In the genomic region with DNA sequence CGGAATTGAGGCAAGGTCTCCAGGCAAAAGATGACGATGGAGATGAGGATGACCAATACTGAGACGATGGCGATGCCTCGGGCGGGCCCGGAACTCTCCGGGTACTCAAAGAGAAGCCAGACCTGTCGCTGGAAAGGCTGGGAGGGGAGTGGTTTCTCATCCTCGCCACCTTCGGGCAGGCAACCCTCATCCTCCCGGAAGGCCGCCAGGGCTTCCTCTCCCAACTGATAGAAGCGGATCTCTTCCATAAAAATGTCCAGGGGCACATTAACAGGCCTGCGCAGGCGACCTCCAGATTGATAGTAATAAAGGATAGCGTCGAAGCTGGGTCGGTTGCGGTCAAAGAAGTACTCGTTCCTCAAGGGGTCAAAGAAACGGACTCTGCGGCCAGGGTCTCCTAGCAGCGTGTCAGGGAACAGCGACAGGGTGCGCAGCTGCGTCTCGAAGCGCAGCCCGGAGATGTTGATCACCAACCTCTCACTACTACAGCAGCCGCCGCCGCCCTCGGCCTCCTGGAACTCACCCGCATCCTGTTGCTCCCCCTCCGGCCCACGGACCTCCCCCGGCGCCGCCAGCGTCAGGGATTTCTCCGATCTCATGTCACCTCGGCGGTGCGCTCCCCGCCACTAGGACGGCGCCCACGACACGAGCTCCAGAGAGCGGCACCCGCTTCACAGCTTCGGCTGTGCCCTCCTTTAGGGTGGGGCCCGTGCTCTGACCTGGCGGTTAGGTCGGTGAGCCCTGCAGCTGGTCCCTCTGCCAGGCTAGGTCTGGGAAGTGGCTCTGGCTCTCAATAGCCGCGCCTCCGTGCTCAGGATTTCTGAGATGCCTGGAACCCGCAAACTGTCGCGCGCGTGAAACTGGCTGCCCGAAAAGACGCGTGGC, we compare ENCODE assay signal across 8 mouse cellular contexts. TPM values are rescaled to one million over a fixed set of nuclear protein-coding genes. Genes with fewer than 3 reads are reported as not detected.
DNase-seq lines count a peak whose midpoint lies in the region; ATAC-seq and TF ChIP-seq lines count a peak whose summit lies in the region.

No protein-coding gene starts in this region.

- 2% methylated on average over 67 of the region's 67 CpGs for WGBS in heart, adult 2 months
- WGBS in forebrain, embryonic 11.5 days = 1% methylated on average over 67 of the region's 67 CpGs
- 1% methylated on average over 67 of the region's 67 CpGs for WGBS in intestine, embryonic 16.5 days
- WGBS in liver, embryonic 13.5 days (ENCODE audit: insufficient replicate concordance) = 3% methylated on average over 66 of the region's 67 CpGs

- H3K9ac ChIP-seq in heart, adult 2 months (ENCODE audit: low read depth, low read length) = no peak overlapping the region
- peak overlapping the region; percentile 54 for H3K9ac ChIP-seq in forebrain, embryonic 11.5 days (ENCODE audit: low read length)
- H3K9ac ChIP-seq in intestine, embryonic 16.5 days (ENCODE audit: low read depth, low read length) = peak overlapping the region; percentile 64
- no peak overlapping the region for H3K9ac ChIP-seq in liver, embryonic 13.5 days

- TF ChIP-seq CTCF in heart, adult 2 months (IDR thresholded peaks at IDR 0.05) = no peak

- no peaks in the 10 kb centered on the region; the same call in 1 of the 2 replicates for H3K9me3 ChIP-seq in forebrain, embryonic 11.5 days (ENCODE audit: control insufficient read depth, low read length)
- no peaks in the 10 kb centered on the region for H3K9me3 ChIP-seq in intestine, embryonic 16.5 days (ENCODE audit: control insufficient read depth, low read length)
- no peaks in the 10 kb centered on the region for H3K9me3 ChIP-seq in liver, embryonic 13.5 days (replicated peaks)

- TF ChIP-seq EP300 in heart, adult 2 months (IDR thresholded peaks at IDR 0.05; ENCODE audit: insufficient read depth, low read depth, low read length) = no peak

- no peaks in the 10 kb centered on the region for H3K4me1 ChIP-seq in heart, adult 2 months (ENCODE audit: control insufficient read depth, insufficient read depth, low read length)
- H3K4me1 ChIP-seq in forebrain, embryonic 11.5 days (replicated peaks; ENCODE audit: control insufficient read depth, insufficient read depth, low read length) = peaks cover 5% of the 10 kb centered on the region; the same call in 1 of the 2 replicates
- H3K4me1 ChIP-seq in intestine, embryonic 16.5 days (ENCODE audit: control insufficient read depth, insufficient read depth, low read length) = peaks cover 9% of the 10 kb centered on the region; the same call in 1 of the 2 replicates
- H3K4me1 ChIP-seq in liver, embryonic 13.5 days (replicated peaks) = no peaks in the 10 kb centered on the region

- H3K4me3 ChIP-seq in heart, adult 2 months = peak overlapping the region; percentile 20
- peak overlapping the region; percentile 41 for H3K4me3 ChIP-seq in forebrain, embryonic 11.5 days (ENCODE audit: low read depth, low read length)
- H3K4me3 ChIP-seq in intestine, embryonic 16.5 days (ENCODE audit: low read length) = peak overlapping the region; percentile 56
- peak overlapping the region; percentile 30 for H3K4me3 ChIP-seq in liver, embryonic 13.5 days (replicated peaks)

- peak overlapping the region; percentile 94 for H3K4me2 ChIP-seq in forebrain, embryonic 11.5 days (ENCODE audit: low read depth, low read length, severe bottlenecking)
- peak overlapping the region; percentile 93 for H3K4me2 ChIP-seq in intestine, embryonic 16.5 days (ENCODE audit: low read depth, low read length)
- peak overlapping the region; percentile 53 for H3K4me2 ChIP-seq in liver, embryonic 13.5 days

- no peaks in the 10 kb centered on the region; the same call in 1 of the 2 replicates for H3K27me3 ChIP-seq in heart, adult 2 months (ENCODE audit: control insufficient read depth, insufficient read depth, low read length)
- H3K27me3 ChIP-seq in forebrain, embryonic 11.5 days (ENCODE audit: control insufficient read depth, insufficient read depth, low read length) = peaks cover 15% of the 10 kb centered on the region; the same call in 1 of the 2 replicates
- H3K27me3 ChIP-seq in intestine, embryonic 16.5 days (replicated peaks; ENCODE audit: control insufficient read depth, insufficient read depth, low read length) = peaks cover 33% of the 10 kb centered on the region
- peaks cover 48% of the 10 kb centered on the region for H3K27me3 ChIP-seq in liver, embryonic 13.5 days

- H3K36me3 ChIP-seq in heart, adult 2 months (ENCODE audit: control insufficient read depth, insufficient read depth, low read length) = no peaks in the 10 kb centered on the region
- H3K36me3 ChIP-seq in forebrain, embryonic 11.5 days (ENCODE audit: control insufficient read depth, insufficient read depth, low read length) = no peaks in the 10 kb centered on the region
- no peaks in the 10 kb centered on the region for H3K36me3 ChIP-seq in intestine, embryonic 16.5 days (ENCODE audit: control insufficient read depth, insufficient read depth, low read length)
- no peaks in the 10 kb centered on the region for H3K36me3 ChIP-seq in liver, embryonic 13.5 days

- TF ChIP-seq POLR2A in heart, adult 2 months (IDR thresholded peaks at IDR 0.05; ENCODE audit: insufficient read depth, low read depth, low read length) = no peak

- intact Hi-C loops in heart, adult 2 months (cut with DNase I) = no loop called here

- no peaks in the 10 kb centered on the region for H3K79me2 ChIP-seq in heart, adult 2 months (replicated peaks; ENCODE audit: control insufficient read depth, insufficient read depth, low read length)

- peak; percentile 20; the same call in 1 of the 2 replicates for ATAC-seq in forebrain, embryonic 11.5 days (replicated peaks; ENCODE audit: low FRiP score)
- ATAC-seq in intestine, embryonic 16.5 days = no peak; the same call in 1 of the 2 replicates
- no peak for ATAC-seq in liver, embryonic 13.5 days (ENCODE audit: low read depth)

- no peak overlapping the region for H3K27ac ChIP-seq in heart, adult 2 months
- H3K27ac ChIP-seq in forebrain, embryonic 11.5 days (ENCODE audit: low read depth, low read length) = no peak overlapping the region
- H3K27ac ChIP-seq in intestine, embryonic 16.5 days (ENCODE audit: low read length) = no peak overlapping the region
- no peak overlapping the region for H3K27ac ChIP-seq in liver, embryonic 13.5 days

- peak in 1 of 2 experiments; percentile 5 for DNase-seq in heart, adult 2 months
- no peak for DNase-seq in heart, adult 8-10 months (ENCODE audit: low spot score)
- DNase-seq in R1 (ENCODE audit: low read depth, low spot score) = peak; percentile 34
- DNase-seq in forebrain, embryonic 11.5 days (ENCODE audit: low spot score) = peak; percentile 67
- DNase-seq in liver, embryonic 13.5 days = no peak
- peak; percentile 69 for DNase-seq in right cerebral cortex, postnatal 25 days
- no peak for DNase-seq in urinary bladder, adult 2 months (ENCODE audit: low spot score)

RNA-seq across cellular contexts. Expression of a gene that starts 0.9 kb away (rescaled TPM):
- 1 to 10 TPM; 1.2 TPM for total RNA-seq in heart, adult 2 months (2021)
- polyA plus RNA-seq in heart, adult 2 months (2012; rRNA removed) = 1.1 and 1.2 TPM in 2 replicates
- total RNA-seq in heart, adult 8-10 months (2022) = 1 to 10 TPM in 2 of 4 experiments, under 1 TPM in 2; 0.72 to 1.2 (median 0.95) TPM
- 3.6 and 4.8 TPM in 2 replicates for polyA plus RNA-seq in forebrain, embryonic 11.5 days (2014; fragmentation: Nextera tagmentation; extraction: Ambion mirVana)
- polyA plus RNA-seq in intestine, embryonic 16.5 days (2015; fragmentation: Nextera tagmentation; extraction: Ambion mirVana) = 2.1 and 2.2 TPM in 2 replicates
- polyA plus RNA-seq in liver, embryonic 13.5 days (2015; fragmentation: Nextera tagmentation; extraction: Ambion mirVana) = 0.10 and 0.17 TPM in 2 replicates
- polyA plus RNA-seq in urinary bladder, adult 2 months (2012; rRNA removed) = 4.2 and 4.8 TPM in 2 replicates

Comparison
In these comparisons a context has a peak if more than half of its experiments do, and no peak if none do; other contexts are left out.
1. DNase-seq: peak in R1 (single experiment), forebrain, embryonic 11.5 days (single experiment) and right cerebral cortex, postnatal 25 days (single experiment); none in heart, adult 8-10 months (single experiment), liver, embryonic 13.5 days (single experiment) and urinary bladder, adult 2 months (single experiment).
2. H3K9ac ChIP-seq: peak in forebrain, embryonic 11.5 days (single experiment) and intestine, embryonic 16.5 days (single experiment); none in heart, adult 2 months (single experiment) and liver, embryonic 13.5 days (single experiment).
3. Peak in every context shown above with its lines, with median percentiles within 50 percentile points of each other: H3K4me3 ChIP-seq and H3K4me2 ChIP-seq.